Mouse (Mus musculus) CH12.LX (cell line): ENCODE measurements around the gene Aes. TPM values are rescaled to one million over a fixed set of nuclear protein-coding genes. Genes with fewer than 3 reads are reported as not detected.

Experiments
- DNase-seq: peaks from one replicate; pipeline ENCODE4 v3.0.0-alpha.2; 2013; ENCODE audit errors: extremely low read depth
- H3K27ac ChIP-seq: 2 replicates; pipeline ENCODE4 v1.5.1; 2012; ENCODE audit warnings: low read depth, mild to moderate bottlenecking, control low read depth, moderate library complexity; ENCODE audit not compliant: insufficient read depth
- H3K27me3 ChIP-seq: replicated peaks from 2 replicates; pipeline ENCODE3; 2012; ENCODE audit warnings: inconsistent platforms
- H3K36me3 ChIP-seq, 2 experiments: replicated peaks in 1 of 2; 2 replicates each; pipeline versions ENCODE3 to v1.6.1; 2012; ENCODE audit warnings: inconsistent platforms in 1 of 2, low read length in 1 of 2, mild to moderate bottlenecking in 1 of 2, mixed read lengths in 1 of 2, moderate library complexity in 1 of 2; ENCODE audit not compliant: control insufficient read depth in 1 of 2, insufficient read depth in 1 of 2
- H3K4me1 ChIP-seq, 2 experiments: 2 replicates each; pipeline ENCODE4 v1.6.1; 2012; ENCODE audit warnings: inconsistent platforms in 1 of 2, moderate library complexity in 1 of 2; ENCODE audit not compliant: insufficient read depth in 2 of 2, control insufficient read depth in 1 of 2
- H3K4me2 ChIP-seq: 2 replicates; pipeline ENCODE4 v1.6.1; 2012; ENCODE audit warnings: low read depth, mild to moderate bottlenecking, control low read depth; ENCODE audit not compliant: poor library complexity, insufficient read depth, severe bottlenecking
- H3K4me3 ChIP-seq, 3 experiments: fragments of 150-350 bp in 1 of 3; sonication (generic) in 1 of 3; replicated peaks in 1 of 3; 2 replicates each; pipeline versions ENCODE3 to v1.5.1; 2011 to 2012; ENCODE audit warnings: low read depth in 2 of 3, low read length in 2 of 3, mild to moderate bottlenecking in 2 of 3, moderate library complexity in 2 of 3, control low read depth in 1 of 3, improper control_type of control experiment in 1 of 3, inconsistent platforms in 1 of 3, mixed read lengths in 1 of 3; ENCODE audit not compliant: poor library complexity in 1 of 3
- H3K79me2 ChIP-seq: replicated peaks from 2 replicates; pipeline ENCODE4 v1.6.1; 2012; ENCODE audit warnings: mild to moderate bottlenecking, moderate library complexity; ENCODE audit not compliant: control insufficient read depth, poor library complexity, insufficient read depth, severe bottlenecking; ENCODE audit errors: extremely low read depth
- H3K9ac ChIP-seq: 2 replicates; pipeline ENCODE4 v1.6.1; 2012; ENCODE audit warnings: low read depth, mild to moderate bottlenecking, control low read depth, moderate library complexity; ENCODE audit not compliant: insufficient read depth
- H3K9me3 ChIP-seq: replicated peaks from 2 replicates; pipeline ENCODE3; 2012; ENCODE audit warnings: low read length, inconsistent platforms, mixed read lengths
- BHLHE40 ChIP-seq: IDR thresholded peaks from 2 replicates; pipeline ENCODE4 v1.6.1; 2011; ENCODE audit warnings: mild to moderate bottlenecking, low read depth, low read length, improper control_type of control experiment
- CHD1 ChIP-seq: IDR thresholded peaks from 2 replicates; pipeline ENCODE4 v1.6.1; 2012; ENCODE audit warnings: low read depth, low read length, improper control_type of control experiment, inconsistent platforms
- CHD2 ChIP-seq: IDR thresholded peaks from 2 replicates; pipeline ENCODE4 v1.6.1; 2011; ENCODE audit warnings: low read length, improper control_type of control experiment
- CTCF ChIP-seq, 2 experiments: IDR thresholded peaks in 1 of 2; conservative IDR thresholded peaks in 1 of 2; 2 replicates each; pipeline ENCODE4 v1.5.1; 2011 to 2012; ENCODE audit warnings: low read depth in 2 of 2, low read length in 2 of 2, improper control_type of control experiment in 1 of 2, inconsistent platforms in 1 of 2, mild to moderate bottlenecking in 1 of 2, moderate library complexity in 1 of 2
- E2F4 ChIP-seq: IDR thresholded peaks from 2 replicates; pipeline ENCODE4 v1.6.1; 2011; ENCODE audit warnings: low read depth, low read length, improper control_type of control experiment; ENCODE audit not compliant: insufficient replicate concordance
- ELF1 ChIP-seq: IDR thresholded peaks from 2 replicates; pipeline ENCODE4 v1.6.1; 2014; ENCODE audit warnings: low read depth, mild to moderate bottlenecking, inconsistent platforms, low read length, improper control_type of control experiment
- EP300 ChIP-seq: IDR thresholded peaks from 2 replicates; pipeline ENCODE4 v1.6.1; 2011; ENCODE audit warnings: low read length, improper control_type of control experiment
- ETS1 ChIP-seq: conservative IDR thresholded peaks from 2 replicates; pipeline ENCODE4 v1.6.1; 2012; ENCODE audit warnings: low read depth, mild to moderate bottlenecking, inconsistent platforms, low read length, improper control_type of control experiment, moderate library complexity
- GABPA ChIP-seq: IDR thresholded peaks from 2 replicates; pipeline ENCODE4 v1.6.1; 2012; ENCODE audit warnings: low read depth, low read length, improper control_type of control experiment, inconsistent platforms; ENCODE audit not compliant: insufficient replicate concordance
- HCFC1 ChIP-seq: IDR thresholded peaks from 2 replicates; pipeline ENCODE4 v1.6.1; 2012; ENCODE audit warnings: low read depth, mild to moderate bottlenecking, inconsistent platforms, low read length, improper control_type of control experiment
- IRF4 ChIP-seq: IDR thresholded peaks from 2 replicates; pipeline ENCODE4 v1.6.1; 2014; ENCODE audit warnings: low read depth, mild to moderate bottlenecking, inconsistent platforms, low read length, improper control_type of control experiment
- JUN ChIP-seq: IDR thresholded peaks from 2 replicates; pipeline ENCODE4 v1.6.1; 2011; ENCODE audit warnings: low read depth, mild to moderate bottlenecking, low read length, improper control_type of control experiment, moderate library complexity; ENCODE audit not compliant: insufficient read depth
- JUND ChIP-seq: conservative IDR thresholded peaks from 2 replicates; pipeline ENCODE4 v1.6.1; 2011; ENCODE audit warnings: low read depth, low read length, improper control_type of control experiment
- KAT2A ChIP-seq: IDR thresholded peaks from 2 replicates; pipeline ENCODE4 v1.6.1; 2012; ENCODE audit warnings: low read length, improper control_type of control experiment, inconsistent platforms; ENCODE audit not compliant: insufficient replicate concordance
- MAFK ChIP-seq: IDR thresholded peaks from 2 replicates; pipeline ENCODE4 v1.6.1; 2011; ENCODE audit warnings: low read length, improper control_type of control experiment; ENCODE audit not compliant: insufficient replicate concordance
- MAX ChIP-seq: IDR thresholded peaks from 2 replicates; pipeline ENCODE4 v1.6.1; 2011; ENCODE audit warnings: low read length, improper control_type of control experiment
- MAZ ChIP-seq: IDR thresholded peaks from 2 replicates; pipeline ENCODE4 v1.6.1; 2012; ENCODE audit warnings: low read depth, mild to moderate bottlenecking, inconsistent platforms, low read length, improper control_type of control experiment, moderate library complexity
- MEF2A ChIP-seq: IDR thresholded peaks from 2 replicates; pipeline ENCODE4 v1.6.1; 2014; ENCODE audit warnings: low read depth, mild to moderate bottlenecking, inconsistent platforms, low read length, improper control_type of control experiment, borderline replicate concordance
- MXI1 ChIP-seq: IDR thresholded peaks from 2 replicates; pipeline ENCODE4 v1.6.1; 2011; ENCODE audit warnings: mild to moderate bottlenecking, low read depth, low read length, improper control_type of control experiment
- MYC ChIP-seq: IDR thresholded peaks from 2 replicates; pipeline ENCODE4 v1.6.1; 2011; ENCODE audit warnings: low read depth, mild to moderate bottlenecking, improper control_type of control experiment, low read length
- NELFE ChIP-seq: IDR thresholded peaks from 2 replicates; pipeline ENCODE4 v1.6.1; 2011; ENCODE audit warnings: low read depth, low read length, improper control_type of control experiment
- NRF1 ChIP-seq: IDR thresholded peaks from 2 replicates; pipeline ENCODE4 v1.6.1; 2014; ENCODE audit warnings: low read depth, mild to moderate bottlenecking, inconsistent platforms, low read length, improper control_type of control experiment, moderate library complexity
- PAX5 ChIP-seq: IDR thresholded peaks from 2 replicates; pipeline ENCODE4 v1.6.1; 2012; ENCODE audit warnings: low read length, inconsistent platforms, mixed read lengths
- POLR2A ChIP-seq: IDR thresholded peaks from 2 replicates; pipeline ENCODE4 v1.6.1; 2011; ENCODE audit warnings: low read depth, mild to moderate bottlenecking, improper control_type of control experiment, low read length
- POLR2AphosphoS2 ChIP-seq: IDR thresholded peaks from 2 replicates; pipeline ENCODE4 v1.6.1; 2011; ENCODE audit warnings: low read depth, low read length, improper control_type of control experiment
- RAD21 ChIP-seq: IDR thresholded peaks from 2 replicates; pipeline ENCODE4 v1.6.1; 2011; ENCODE audit warnings: low read depth, mild to moderate bottlenecking, low read length, improper control_type of control experiment, moderate library complexity
- RCOR1 ChIP-seq: conservative IDR thresholded peaks from 2 replicates; pipeline ENCODE4 v1.6.1; 2012; ENCODE audit warnings: low read depth, mild to moderate bottlenecking, inconsistent platforms, low read length, improper control_type of control experiment
- SIN3A ChIP-seq: IDR thresholded peaks from 2 replicates; pipeline ENCODE4 v1.6.1; 2012; ENCODE audit warnings: low read length, improper control_type of control experiment, inconsistent platforms
- SMC3 ChIP-seq: IDR thresholded peaks from 2 replicates; pipeline ENCODE4 v1.6.1; 2011; ENCODE audit warnings: low read depth, low read length, improper control_type of control experiment
- TBP ChIP-seq: conservative IDR thresholded peaks from 2 replicates; pipeline ENCODE4 v1.6.1; 2011; ENCODE audit warnings: low read depth, low read length, improper control_type of control experiment
- TCF12 ChIP-seq: IDR thresholded peaks from 2 replicates; pipeline ENCODE4 v1.6.1; 2014; ENCODE audit warnings: low read depth, mild to moderate bottlenecking, inconsistent platforms, low read length, improper control_type of control experiment
- UBTF ChIP-seq: IDR thresholded peaks from 2 replicates; pipeline ENCODE4 v1.6.1; 2012; ENCODE audit warnings: low read depth, mild to moderate bottlenecking, inconsistent platforms, low read length, improper control_type of control experiment, moderate library complexity
- USF1 ChIP-seq: IDR thresholded peaks from 2 replicates; pipeline ENCODE4 v1.6.1; 2014; ENCODE audit warnings: low read depth, mild to moderate bottlenecking, inconsistent platforms, low read length, improper control_type of control experiment
- USF2 ChIP-seq: conservative IDR thresholded peaks from 2 replicates; pipeline ENCODE4 v1.6.1; 2011; ENCODE audit warnings: low read depth, low read length, improper control_type of control experiment
- ZC3H11A ChIP-seq: IDR thresholded peaks from 2 replicates; pipeline ENCODE4 v1.6.1; 2012; ENCODE audit warnings: low read depth, mild to moderate bottlenecking, inconsistent platforms, low read length, improper control_type of control experiment
- ZKSCAN1 ChIP-seq: IDR thresholded peaks from 2 replicates; pipeline ENCODE4 v1.6.1; 2012; ENCODE audit warnings: low read depth, inconsistent platforms, low read length, improper control_type of control experiment, borderline replicate concordance
- ZMIZ1 ChIP-seq: IDR thresholded peaks from 2 replicates; pipeline ENCODE4 v1.6.1; 2012; ENCODE audit warnings: low read depth, mild to moderate bottlenecking, inconsistent platforms, low read length, improper control_type of control experiment
- ZNF384 ChIP-seq: IDR thresholded peaks from 2 replicates; pipeline ENCODE4 v1.6.1; 2012; ENCODE audit warnings: low read depth, low read length, improper control_type of control experiment, inconsistent platforms
- dilution Hi-C: fragments of 300-500 bp; cut with MboI; formaldehyde crosslinking; loops from 2 replicates; pipeline ENCODE4 v1.14.3; 2020; ENCODE audit warnings: low sequenced_read_pairs; ENCODE audit not compliant: extremely low pct_unique_long_range_greater_than_20kb, extremely low pct_ligation_motif_present
- in situ Hi-C: fragments of 300-500 bp; cut with MboI; formaldehyde crosslinking; loops from 3 replicates; pipeline ENCODE4 v1.14.3; 2019; ENCODE audit warnings: low sequenced_read_pairs, low pct_ligation_motif_present, low pct_unique_long_range_greater_than_20kb, mixed read lengths
- polyA plus RNA-seq: library from polyadenylated mRNA; unstranded; fragments of >175 nt; gene quantifications from 2 replicates; pipeline ENCODE4 v1.2.1, GENCODE M21; 2012; ENCODE audit warnings: low read depth; ENCODE audit not compliant: insufficient read length
- total RNA-seq, 2 experiments: library from RNA; depleted of rRNA; stranded (reverse); fragments of 300-350 nt in 1 of 2; fragments of >200 nt in 1 of 2; gene quantifications; 2 replicates each; pipeline ENCODE4 v1.2.3; 2012 to 2014

Aes gene
- total and polyA plus RNA-seq, 3 experiments: 11.5 to 114 (median 25.1) TPM

- peaks cover 0 to 4% of the 10 kb centered on the region in 2 experiments for H3K36me3 ChIP-seq
- H3K9ac ChIP-seq: no peak overlapping the region
- no peak overlapping the region for H3K4me2 ChIP-seq
- peaks cover 31 to 56% of the 10 kb centered on the region in 2 experiments for H3K4me1 ChIP-seq
- dilution Hi-C loops: no loop called here
- H3K27me3 ChIP-seq: peaks cover 4% of the 10 kb centered on the region
- DNase-seq: no peak
- H3K4me3 ChIP-seq: no peak overlapping the region
- in situ Hi-C loops: no loop called here
- H3K79me2 ChIP-seq: no peaks in the 10 kb centered on the region
- H3K27ac ChIP-seq: no peak overlapping the region
- peaks cover 2% of the 10 kb centered on the region for H3K9me3 ChIP-seq
- TF ChIP-seq MAZ (no peak), MEF2A (no peak), ZKSCAN1 (no peak), E2F4 (no peak), HCFC1 (no peak), USF2 (no peak), ETS1 (0 out of 2 replicates have a peak, but pooled peaks have one; percentile 18), ZC3H11A (no peak), MXI1 (no peak), SMC3 (no peak), EP300 (peak; percentile 80), MAFK (no peak), ZNF384 (no peak), NELFE (no peak), TCF12 (peak; percentile 65; the same call in 1 of the 2 replicates), RCOR1 (no peak), CTCF (conservative IDR thresholded peaks at IDR 0.05 in 1 of 2, IDR thresholded peaks at IDR 0.05 in 1 of 2; ENCODE audit: low read depth in 2 of 2, low read length in 2 of 2) (no peak), RAD21 (no peak), USF1 (no peak), CHD1 (no peak), GABPA (no peak), CHD2 (no peak), UBTF (no peak), IRF4 (peak; percentile 30; the same call in 1 of the 2 replicates), MAX (peak; percentile 23; the same call in 1 of the 2 replicates), KAT2A (no peak), ELF1 (peak; percentile 32; the same call in 1 of the 2 replicates), JUND (no peak), SIN3A (0 out of 2 replicates have a peak, but pooled peaks have one; percentile 26), POLR2AphosphoS2 (no peak), TBP (no peak), ZMIZ1 (no peak), JUN (no peak), BHLHE40 (peak; percentile 48), NRF1 (no peak), MYC (no peak), PAX5 (no peak), POLR2A (no peak)
Measured at GRCm38 (mm10) chr10:81519227-81519977, 39.9 kb upstream of the Aes start.
